Mouse (Mus musculus): Measurements from ENCODE around the gene Mrpl24.
"Not testable (repeated sequence)": the region's sequence is repeated elsewhere in the genome, so short reads cannot be mapped to it uniquely, and the experiment has no call there.

- not testable (repeated sequence) for TF ChIP-seq CTCF, EP300 (IDR thresholded peaks at IDR 0.05; ENCODE audit: low read depth)
These were observed 17.3 kb upstream of the Mrpl24 start for GRCm38 (mm10) chr3:87901959-87902358.
